Mouse (Mus musculus) lung, embryonic 14.5 days (tissue): Measurements from ENCODE around the gene Lipa. TPM values are rescaled to one million over a fixed set of nuclear protein-coding genes. Genes with fewer than 3 reads are reported as not detected.
A peak's percentile ranks its signal among the peaks of the same experiment; 100 is the strongest.

ENCODE experiments used
- ATAC-seq: fragments of 200-750 bp; cut with Nextera tagmentation; 2 replicates; pipeline ENCODE4 v1.8.0; 2017; ENCODE audit warnings: mild to moderate bottlenecking, moderate TSS enrichment, moderate library complexity; ENCODE audit not compliant: insufficient read depth
- DNase-seq: peaks from one replicate; pipeline ENCODE4 v3.0.0-alpha.2; 2015
- H3K27ac ChIP-seq: fragments of 300-500 bp; sonication (generic); 2 replicates; pipeline ENCODE4 v1.5.1; 2014; ENCODE audit warnings: low read depth, mild to moderate bottlenecking, moderate library complexity
- H3K27me3 ChIP-seq: fragments of 300-500 bp; sonication (generic); 2 replicates; pipeline ENCODE4 v1.6.1; 2014; ENCODE audit warnings: low read length, control low read depth; ENCODE audit not compliant: insufficient read depth
- H3K36me3 ChIP-seq: fragments of 300-500 bp; sonication (generic); 2 replicates; pipeline ENCODE4 v1.6.1; 2014; ENCODE audit warnings: control low read depth; ENCODE audit not compliant: insufficient read depth
- H3K4me1 ChIP-seq: fragments of 300-500 bp; sonication (generic); 2 replicates; pipeline ENCODE4 v1.6.1; 2014; ENCODE audit warnings: antibody characterized with exemption, control low read depth; ENCODE audit not compliant: insufficient read depth
- H3K4me2 ChIP-seq: fragments of 300-500 bp; sonication (generic); 2 replicates; pipeline ENCODE4 v1.6.1; 2014; ENCODE audit warnings: mild to moderate bottlenecking
- H3K4me3 ChIP-seq: fragments of 300-500 bp; sonication (generic); 2 replicates; pipeline ENCODE4 v1.5.1; 2014; ENCODE audit warnings: low read depth, low read length
- H3K9ac ChIP-seq: fragments of 300-500 bp; sonication (generic); 2 replicates; pipeline ENCODE4 v1.6.1; 2014
- H3K9me3 ChIP-seq: fragments of 300-500 bp; sonication (generic); 2 replicates; pipeline ENCODE4 v1.6.1; 2016; ENCODE audit warnings: low read depth, low read length, control low read depth
- CTCF ChIP-seq: IDR thresholded peaks from 2 replicates; pipeline ENCODE4 v1.5.1; 2016; ENCODE audit warnings: antibody characterized with exemption, low read depth
- WGBS: fragments of 180-500 bp; shearing (Covaris S2); extraction: QIAGEN DNeasy Blood & Tissue Kit; methylation state at CpG from one replicate; pipeline ENCODE4 v1.1.7; 2014; 5-methylcytosine and 5-hydroxymethylcytosine counted together
- polyA plus RNA-seq: library from polyadenylated mRNA; unstranded; fragments of >200 nt; fragmentation: Nextera tagmentation; extraction: Ambion mirVana; gene quantifications from 2 replicates; pipeline ENCODE4 v1.2.1, GENCODE M21; 2014

The Lipa gene
- polyA plus RNA-seq, 1 experiment from 2014 or later = 44.8 TPM

DNA sequence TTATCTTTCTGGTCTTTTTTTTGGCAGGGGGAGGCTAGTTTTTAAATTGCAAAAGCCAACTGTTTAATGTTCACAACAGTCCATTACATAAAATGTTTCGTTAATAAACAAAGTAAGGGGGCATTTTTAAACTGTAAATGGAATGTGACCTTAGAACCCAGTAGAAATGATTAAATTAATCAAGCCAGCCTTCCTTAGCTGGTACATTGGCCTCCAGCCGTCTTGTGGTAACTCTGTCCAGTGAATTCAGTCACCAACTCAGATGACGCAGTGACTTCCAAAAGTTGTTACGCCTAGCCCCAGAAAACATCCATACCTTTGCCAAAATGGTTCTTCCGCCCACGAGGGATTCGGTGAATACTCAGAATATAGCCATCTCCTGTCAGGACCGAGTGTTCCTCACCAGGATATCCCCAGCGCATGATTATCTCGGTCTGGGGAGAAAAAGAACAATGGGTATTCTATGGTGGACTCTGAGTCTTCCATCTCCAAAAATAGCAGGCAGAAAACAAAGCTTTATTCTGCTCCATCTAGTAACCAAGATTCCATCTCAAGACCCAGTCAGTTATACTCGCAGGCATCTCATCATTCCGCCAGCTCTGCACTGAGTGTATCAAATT is 4.1 kb downstream of the Lipa start:
- Histone ChIP-seq H3K4me3 (no peak overlapping the region), H3K4me1 (peaks cover 4% of the 10 kb centered on the region; the same call in 1 of the 2 replicates), H3K27ac (no peak overlapping the region), H3K9me3 (no peaks in the 10 kb centered on the region), H3K9ac (no peak overlapping the region), H3K36me3 (0 out of 2 replicates have a peak, but pooled peaks cover 4% of the 10 kb centered on the region), H3K4me2 (no peak overlapping the region), H3K27me3 (no peaks in the 10 kb centered on the region)
- 67% methylated on average over 12 of the region's 12 CpGs for WGBS
- TF ChIP-seq CTCF = no peak
- ATAC-seq (no peak), DNase-seq (peak; percentile 69)

DNA sequence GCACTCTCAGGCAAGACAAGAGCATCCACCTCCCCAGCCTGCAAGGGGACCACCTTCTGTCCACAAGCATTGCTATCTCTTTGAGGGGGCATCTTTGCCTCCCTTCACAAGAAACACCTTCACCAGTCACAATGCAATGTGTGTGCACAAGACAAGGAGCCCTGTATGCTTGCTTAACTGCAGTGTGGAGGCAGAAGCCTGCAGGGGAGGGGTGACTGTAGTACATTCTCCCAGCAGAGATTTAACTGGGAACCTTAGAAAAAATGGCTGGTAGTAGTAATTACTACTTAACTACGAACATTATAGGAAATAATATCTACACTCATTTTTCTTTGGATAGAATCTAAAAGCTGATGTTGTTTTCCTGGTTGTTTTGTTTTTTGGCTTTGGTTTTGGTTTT is 5.3 kb downstream of the Lipa start:
- H3K4me2 ChIP-seq = no peak overlapping the region
- 86% methylated on average over 1 of the region's 1 CpGs for WGBS
- DNase-seq (no peak), ATAC-seq (no peak)
- H3K4me3 ChIP-seq = no peak overlapping the region
- no peak for TF ChIP-seq CTCF
- peaks cover 4% of the 10 kb centered on the region; the same call in 1 of the 2 replicates for H3K4me1 ChIP-seq
- no peak overlapping the region for H3K27ac ChIP-seq
- no peak overlapping the region for H3K9ac ChIP-seq
- H3K36me3 ChIP-seq = 0 out of 2 replicates have a peak, but pooled peaks cover 4% of the 10 kb centered on the region
- H3K27me3 ChIP-seq = no peaks in the 10 kb centered on the region
- H3K9me3 ChIP-seq = no peaks in the 10 kb centered on the region

DNA sequence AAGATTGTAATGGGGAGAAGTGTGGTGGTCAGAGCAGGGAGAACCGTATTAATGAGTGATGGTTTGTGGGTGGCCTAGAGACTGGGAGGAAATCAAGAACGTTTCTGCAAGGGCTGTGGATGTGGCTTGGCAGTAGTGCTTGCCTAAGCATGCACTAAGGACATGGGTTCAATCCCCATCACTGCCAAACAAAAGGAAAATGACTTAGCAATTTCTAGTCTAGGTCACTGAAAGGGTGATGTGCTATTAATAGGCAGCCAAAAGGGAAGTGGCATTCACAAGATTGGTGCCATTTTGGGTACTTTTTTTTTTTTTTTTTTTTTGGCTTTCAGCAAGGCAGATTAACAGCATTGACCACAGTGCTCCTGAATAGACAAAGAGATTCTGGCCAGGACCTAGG is 5.9 kb downstream of the Lipa start:
- no peak for ATAC-seq
- no peak overlapping the region for H3K4me3 ChIP-seq
- H3K36me3 ChIP-seq = 0 out of 2 replicates have a peak, but pooled peaks cover 4% of the 10 kb centered on the region
- H3K27me3 ChIP-seq = no peaks in the 10 kb centered on the region
- H3K9me3 ChIP-seq = no peaks in the 10 kb centered on the region
- H3K9ac ChIP-seq = no peak overlapping the region
- peaks cover 4% of the 10 kb centered on the region; the same call in 1 of the 2 replicates for H3K4me1 ChIP-seq
- whole genome bisulfite sequencing = 63% methylated on average over 2 of the region's 2 CpGs
- TF ChIP-seq CTCF = no peak
- DNase-seq = no peak
- H3K27ac ChIP-seq = no peak overlapping the region
- H3K4me2 ChIP-seq = no peak overlapping the region

DNA sequence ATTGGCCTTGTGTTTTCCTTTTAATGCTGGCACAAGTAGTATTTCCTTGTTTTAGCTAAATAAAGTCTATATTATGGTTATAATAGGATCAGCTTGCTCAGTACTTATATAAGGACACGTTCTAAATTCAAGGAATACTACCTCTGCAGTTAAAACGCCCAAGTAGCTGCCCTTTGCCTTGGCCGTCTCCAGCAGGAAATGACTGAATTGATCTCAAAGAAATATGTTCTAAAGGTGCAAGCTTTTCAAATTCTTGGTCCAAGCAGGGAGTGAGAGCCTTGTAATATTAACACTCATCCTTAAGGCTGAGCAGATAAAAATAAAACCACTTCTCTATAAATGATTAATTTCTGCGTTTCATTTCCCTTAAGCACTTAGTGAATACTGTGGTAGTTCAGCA is 7.2 kb downstream of the Lipa start:
- Histone ChIP-seq H3K27me3 (no peaks in the 10 kb centered on the region), H3K4me1 (no peaks in the 10 kb centered on the region), H3K4me3 (no peak overlapping the region), H3K9ac (no peak overlapping the region), H3K36me3 (peaks cover 8% of the 10 kb centered on the region; the same call in 1 of the 2 replicates), H3K9me3 (no peaks in the 10 kb centered on the region), H3K27ac (no peak overlapping the region), H3K4me2 (no peak overlapping the region)
- WGBS = 76% methylated on average over 4 of the region's 4 CpGs
- DNase-seq (no peak), ATAC-seq (no peak)
- no peak for TF ChIP-seq CTCF

DNA sequence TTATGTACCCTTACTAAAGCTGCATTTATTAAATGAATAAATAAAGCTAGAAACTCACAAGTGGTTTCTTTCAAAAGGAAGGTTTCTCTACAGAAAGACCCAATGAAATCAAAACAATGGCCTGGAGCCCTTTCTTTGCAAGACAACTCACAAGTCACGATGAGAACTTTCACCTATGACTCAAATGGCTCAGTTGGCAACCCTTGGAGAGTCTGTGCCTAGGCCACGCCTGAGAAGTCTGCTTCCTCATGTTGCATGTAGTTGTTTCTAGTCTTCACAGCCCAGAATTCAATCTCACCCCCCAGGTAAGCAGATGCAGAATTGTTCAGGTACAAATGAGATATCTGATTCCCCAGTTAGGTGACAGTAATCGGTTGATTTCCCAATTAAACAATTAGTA is 7.6 kb downstream of the Lipa start:
- Histone ChIP-seq H3K4me2 (no peak overlapping the region), H3K4me3 (no peak overlapping the region), H3K27ac (no peak overlapping the region), H3K9me3 (no peaks in the 10 kb centered on the region), H3K36me3 (peaks cover 8% of the 10 kb centered on the region; the same call in 1 of the 2 replicates), H3K4me1 (no peaks in the 10 kb centered on the region), H3K9ac (no peak overlapping the region), H3K27me3 (no peaks in the 10 kb centered on the region)
- TF ChIP-seq CTCF = no peak
- DNase-seq = no peak
- ATAC-seq = no peak
- WGBS = 84% methylated on average over 3 of the region's 3 CpGs

DNA sequence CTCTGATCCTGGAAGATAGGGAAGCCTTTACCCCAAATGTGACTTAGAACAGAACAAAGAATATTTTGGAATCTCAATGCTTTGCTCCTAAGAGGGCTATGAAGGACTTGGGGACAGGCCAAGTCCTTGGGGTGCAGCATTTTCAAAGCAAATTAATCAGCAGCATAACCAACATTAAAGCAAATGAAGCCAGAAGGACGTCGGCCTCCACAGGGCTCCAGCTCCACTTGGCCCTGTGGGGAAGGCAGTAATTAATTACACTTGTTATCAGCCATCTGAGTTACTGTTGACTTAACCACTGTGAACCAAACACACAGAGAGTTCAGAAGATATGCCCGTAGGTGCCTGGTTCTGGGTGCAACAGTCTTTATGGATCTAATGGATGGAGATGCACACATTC is 8.5 kb downstream of the Lipa start:
- Histone ChIP-seq H3K4me2 (no peak overlapping the region), H3K9me3 (no peaks in the 10 kb centered on the region), H3K9ac (no peak overlapping the region), H3K4me3 (no peak overlapping the region), H3K36me3 (peaks cover 8% of the 10 kb centered on the region; the same call in 1 of the 2 replicates), H3K27me3 (no peaks in the 10 kb centered on the region), H3K27ac (no peak overlapping the region), H3K4me1 (no peaks in the 10 kb centered on the region)
- DNase-seq = no peak
- 19% methylated on average over 3 of the region's 3 CpGs for WGBS
- ATAC-seq = no peak
- no peak for TF ChIP-seq CTCF

DNA sequence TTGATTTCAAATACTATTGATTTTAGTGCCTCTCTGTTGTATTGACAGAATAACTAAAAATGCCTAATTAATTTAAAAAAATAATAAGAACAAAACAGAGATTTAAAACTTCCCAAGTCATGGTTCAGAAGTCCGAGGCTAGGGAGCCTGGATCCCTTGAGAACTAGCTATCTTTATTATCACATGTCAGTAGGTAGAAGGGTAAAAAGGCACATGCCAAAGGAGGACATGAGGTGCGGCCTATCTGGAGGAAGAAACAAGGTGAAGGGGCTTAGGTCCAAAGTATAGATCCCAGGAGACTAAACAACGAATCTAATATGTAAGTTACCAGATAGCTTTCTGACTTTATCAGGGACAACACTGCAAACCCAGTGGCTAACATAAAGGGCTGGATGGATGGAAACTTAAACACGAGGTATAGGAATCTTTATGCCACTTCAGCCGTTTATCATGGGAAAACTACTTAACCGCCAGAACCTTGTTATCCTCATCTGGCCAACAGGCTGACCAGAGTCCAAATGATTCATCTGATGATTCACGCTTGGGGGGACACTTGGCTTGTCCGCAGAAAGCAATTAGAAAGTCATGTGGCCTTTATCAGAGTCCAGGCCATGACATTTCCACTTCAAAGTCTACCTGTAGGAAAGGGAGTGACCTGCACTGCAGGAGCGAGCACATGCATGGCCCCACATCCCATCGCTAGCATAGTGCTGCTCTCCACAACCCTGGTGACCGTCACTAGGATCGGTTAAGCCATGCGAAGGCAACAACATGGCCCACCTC is 9.3 kb downstream of the Lipa start:
- DNase-seq = no peak
- WGBS = 86% methylated on average over 13 of the region's 13 CpGs
- Histone ChIP-seq H3K9me3 (no peaks in the 10 kb centered on the region), H3K4me1 (no peaks in the 10 kb centered on the region), H3K36me3 (peaks cover 8% of the 10 kb centered on the region; the same call in 1 of the 2 replicates), H3K9ac (no peak overlapping the region), H3K27ac (no peak overlapping the region), H3K4me3 (no peak overlapping the region), H3K27me3 (no peaks in the 10 kb centered on the region), H3K4me2 (no peak overlapping the region)
- no peak for TF ChIP-seq CTCF
- no peak for ATAC-seq
